Mouse (Mus musculus) heart, embryonic 11.5 days (tissue): ENCODE results near the gene Unc13b. TPM values are rescaled to one million over a fixed set of nuclear protein-coding genes. Genes with fewer than 3 reads are reported as not detected.

Source experiments
- ATAC-seq: fragments of 200-750 bp; cut with Nextera tagmentation; replicated peaks from 2 replicates; pipeline ENCODE4 v1.8.0; 2017; ENCODE audit warnings: moderate library complexity; ENCODE audit not compliant: insufficient number of reproducible peaks, low FRiP score, low TSS enrichment
- H3K27ac ChIP-seq: fragments of 300-500 bp; sonication (generic); 2 replicates; pipeline ENCODE4 v1.5.1; 2014; ENCODE audit warnings: mild to moderate bottlenecking, low read depth, low read length
- H3K27me3 ChIP-seq: fragments of 300-500 bp; sonication (generic); 2 replicates; pipeline ENCODE4 v1.6.1; 2014; ENCODE audit warnings: mild to moderate bottlenecking, low read length, mixed read lengths; ENCODE audit not compliant: control insufficient read depth, insufficient read depth
- H3K36me3 ChIP-seq: fragments of 300-500 bp; sonication (generic); 2 replicates; pipeline ENCODE4 v1.6.1; 2014; ENCODE audit warnings: mild to moderate bottlenecking, low read length, moderate library complexity, mixed read lengths; ENCODE audit not compliant: control insufficient read depth, insufficient read depth
- H3K4me1 ChIP-seq: fragments of 300-500 bp; sonication (generic); 2 replicates; pipeline ENCODE4 v1.6.1; 2014; ENCODE audit warnings: low read length; ENCODE audit not compliant: control insufficient read depth, insufficient read depth
- H3K4me2 ChIP-seq: fragments of 300-500 bp; sonication (generic); 2 replicates; pipeline ENCODE4 v1.6.1; 2014; ENCODE audit warnings: mild to moderate bottlenecking, moderate library complexity
- H3K4me3 ChIP-seq: fragments of 300-500 bp; sonication (generic); 2 replicates; pipeline ENCODE4 v1.5.1; 2014; ENCODE audit warnings: low read depth, low read length
- H3K9ac ChIP-seq: fragments of 300-500 bp; sonication (generic); 2 replicates; pipeline ENCODE4 v1.6.1; 2014; ENCODE audit warnings: mild to moderate bottlenecking, low read depth, low read length, moderate library complexity
- H3K9me3 ChIP-seq: fragments of 300-500 bp; sonication (generic); replicated peaks from 2 replicates; pipeline ENCODE4 v1.6.1; 2016; ENCODE audit warnings: low read length; ENCODE audit not compliant: control insufficient read depth
- WGBS: fragments of 180-500 bp; shearing (Covaris S2); extraction: QIAGEN DNeasy Blood & Tissue Kit; methylation state at CpG from one replicate; pipeline ENCODE4 v1.1.7; 2014; ENCODE audit not compliant: insufficient replicate concordance; 5-methylcytosine and 5-hydroxymethylcytosine counted together
- polyA plus RNA-seq: library from polyadenylated mRNA; unstranded; fragments of >200 nt; fragmentation: Nextera tagmentation; extraction: Ambion mirVana; gene quantifications from 2 replicates; pipeline ENCODE4 v1.2.1, GENCODE M21; 2014

Unc13b gene
- polyA plus RNA-seq, result 9.3 TPM in 2 replicates

DNA sequence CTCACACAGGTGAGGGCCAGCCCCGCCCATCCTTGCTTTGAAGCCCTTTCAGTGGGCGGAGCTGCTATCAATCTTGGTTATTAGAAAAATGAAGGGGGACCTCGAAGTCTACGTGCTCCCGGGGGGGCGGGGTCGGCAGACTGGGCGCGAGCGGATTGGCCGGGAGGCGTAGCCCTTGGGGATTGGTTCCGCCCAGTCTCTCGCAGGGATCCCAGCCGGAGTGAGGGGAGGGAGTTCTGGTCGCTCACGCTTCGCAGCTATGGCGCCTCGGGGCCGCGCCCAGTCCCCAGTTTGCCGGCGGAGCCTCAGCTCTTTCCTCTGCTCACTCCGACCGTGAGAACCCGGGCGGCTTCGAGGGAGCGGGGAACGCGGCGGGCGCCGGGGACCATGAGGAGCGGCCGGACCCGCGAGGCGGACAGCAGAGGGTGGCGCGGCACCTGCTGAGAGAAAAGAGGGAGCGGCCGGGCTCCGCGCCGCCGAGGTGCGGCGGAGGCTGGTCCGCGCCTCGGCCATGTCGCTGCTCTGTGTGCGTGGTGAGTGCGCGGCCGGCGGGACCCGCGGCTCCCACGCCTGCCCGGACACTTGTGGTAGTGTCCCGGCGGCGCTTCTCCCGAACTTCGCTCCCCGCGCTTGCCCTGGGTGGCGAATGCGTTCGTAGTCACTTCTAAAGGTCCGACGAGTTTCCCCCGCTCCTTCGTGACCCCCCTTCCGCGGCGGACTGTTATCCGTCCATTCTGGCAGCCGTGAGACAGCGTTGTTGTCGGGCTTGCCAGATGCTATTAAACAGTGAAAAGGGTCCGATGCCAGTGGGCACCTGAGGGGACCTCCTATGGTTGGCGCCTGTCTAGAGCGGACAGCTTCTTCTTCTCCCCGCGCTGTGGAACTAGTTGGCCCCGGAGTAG lies at the start of gene Unc13b:
Gene Unc13b, plus strand, starts transcription at position 201 of the 902 bp plus-strand sequence.
- H3K4me3 ChIP-seq, result peak within 1 kb of the TSS; percentile 72
- under 1% methylated on average over 80 of the region's 90 CpGs for WGBS
- H3K27me3 ChIP-seq, result no peaks in the 10 kb centered on the region
- H3K27ac ChIP-seq, result peak within 1 kb of the TSS; percentile 73
- no peaks in the 10 kb centered on the region for H3K9me3 ChIP-seq
- peak within 1 kb of the TSS; percentile 81 for H3K9ac ChIP-seq
- no peaks in the 10 kb centered on the region for H3K36me3 ChIP-seq
- peak; percentile 95 for ATAC-seq
- peak within 1 kb of the TSS; percentile 87 for H3K4me2 ChIP-seq
- H3K4me1 ChIP-seq, result no peaks in the 10 kb centered on the region; the same call in 1 of the 2 replicates

DNA sequence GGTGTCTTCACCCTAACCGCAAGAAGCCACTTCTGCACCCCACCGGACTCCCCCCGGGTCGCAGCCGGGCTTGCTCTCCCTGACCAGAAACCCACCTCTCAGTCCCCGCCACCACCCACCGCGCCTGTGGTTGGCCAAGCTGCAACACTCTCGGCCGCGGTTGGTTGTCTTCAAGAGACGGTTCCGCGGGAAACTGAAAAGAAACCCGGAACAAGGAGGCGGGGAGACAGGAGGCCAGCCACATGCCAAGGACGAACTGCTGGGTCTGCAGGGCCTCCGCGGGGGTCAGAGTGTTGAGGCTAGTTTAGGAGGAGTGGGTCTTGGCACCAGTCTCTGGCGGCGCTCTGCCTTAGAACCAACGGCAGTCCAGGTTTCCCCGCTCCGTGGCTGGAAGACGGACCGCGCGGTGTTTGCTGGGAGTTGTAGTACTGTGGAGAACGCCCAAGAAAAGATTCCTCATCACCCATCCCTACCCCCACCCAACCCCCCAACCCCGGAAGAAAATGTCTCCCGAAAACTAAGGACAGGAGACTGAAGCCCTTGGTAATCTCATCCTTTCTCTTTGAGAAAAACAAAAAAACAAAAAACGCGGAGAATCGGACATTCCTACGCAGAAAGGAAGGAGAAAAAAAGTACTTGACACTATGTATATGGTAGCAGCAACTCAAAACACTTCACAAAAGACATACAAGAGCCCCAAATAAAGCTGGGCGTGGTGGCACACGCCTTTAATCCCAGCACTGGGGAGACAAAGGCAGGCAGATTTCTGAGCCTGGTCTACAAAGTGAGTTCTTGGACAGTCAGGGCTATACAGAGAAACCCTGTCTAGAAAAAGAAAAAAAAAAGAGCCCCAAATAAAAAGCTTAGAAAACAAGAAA lies 48.4 kb upstream of the Unc13b start, which contains the start of gene Fancg:
Gene Fancg, minus strand, starts transcription at position 346 of the 878 bp plus-strand sequence.
- H3K27ac ChIP-seq, result peak within 1 kb of the TSS; percentile 46
- 2% methylated on average over 37 of the region's 37 CpGs for WGBS
- no peaks in the 10 kb centered on the region for H3K27me3 ChIP-seq
- peaks cover 7% of the 10 kb centered on the region; the same call in 1 of the 2 replicates for H3K4me1 ChIP-seq
- H3K36me3 ChIP-seq, result no peaks in the 10 kb centered on the region
- peak within 1 kb of the TSS; percentile 71 for H3K4me3 ChIP-seq
- peak; percentile 83 for ATAC-seq
- peak within 1 kb of the TSS; percentile 78 for H3K4me2 ChIP-seq
- H3K9me3 ChIP-seq, result no peaks in the 10 kb centered on the region
- peak within 1 kb of the TSS; percentile 76 for H3K9ac ChIP-seq

DNA sequence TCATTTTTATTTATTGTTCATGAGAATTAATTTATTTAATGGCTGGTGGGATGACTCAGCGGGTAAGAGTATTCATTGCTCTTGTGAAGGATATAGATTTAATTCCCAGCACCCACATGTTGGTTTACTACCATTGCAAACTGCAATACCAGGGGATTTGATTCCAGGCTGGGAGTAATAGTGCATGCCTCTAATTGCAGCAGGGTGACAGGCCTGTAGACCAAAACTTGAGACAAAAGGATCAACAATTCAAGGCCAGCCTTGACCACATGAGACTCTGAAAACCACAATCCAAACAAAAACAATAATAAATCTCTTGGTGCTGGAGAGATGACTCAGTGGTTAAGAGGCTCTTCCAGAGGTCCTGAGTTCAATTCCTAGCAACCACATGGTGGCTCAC lies 46.7 kb upstream of the Unc13b start:
- Histone ChIP-seq H3K27ac (no peak overlapping the region), H3K27me3 (no peaks in the 10 kb centered on the region), H3K4me2 (no peak overlapping the region), H3K4me1 (peaks cover 7% of the 10 kb centered on the region; the same call in 1 of the 2 replicates), H3K9me3 (no peaks in the 10 kb centered on the region), H3K9ac (no peak overlapping the region), H3K4me3 (no peak overlapping the region), H3K36me3 (no peaks in the 10 kb centered on the region)
- ATAC-seq, result no peak
- 91% methylated on average over 1 of the region's 1 CpGs for WGBS

DNA sequence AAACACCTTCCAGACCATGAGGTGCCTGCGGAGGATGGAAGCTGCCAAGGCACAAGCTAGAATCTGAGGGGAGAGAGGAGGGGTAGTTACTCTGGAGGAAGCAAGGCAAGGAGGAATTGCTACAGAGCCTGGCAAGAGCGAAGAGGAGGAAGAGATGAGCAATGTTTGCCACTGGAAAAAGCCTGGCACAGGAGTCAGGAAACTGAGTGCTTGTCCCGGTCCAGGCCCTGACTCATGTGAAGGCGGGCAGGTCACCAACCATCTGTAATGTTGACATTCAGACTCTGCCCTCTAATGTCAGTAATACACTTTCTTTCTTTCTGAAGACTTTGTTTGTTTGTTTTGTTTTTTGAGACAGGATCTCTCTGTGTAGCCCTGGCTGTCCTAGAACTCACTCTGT lies 40.6 kb upstream of the Unc13b start:
- Histone ChIP-seq H3K36me3 (peaks cover 21% of the 10 kb centered on the region), H3K4me2 (no peak overlapping the region), H3K27me3 (no peaks in the 10 kb centered on the region), H3K9ac (no peak overlapping the region), H3K4me1 (no peaks in the 10 kb centered on the region), H3K27ac (no peak overlapping the region), H3K9me3 (no peaks in the 10 kb centered on the region), H3K4me3 (no peak overlapping the region)
- ATAC-seq, result no peak
- WGBS, result 87% methylated on average over 4 of the region's 4 CpGs

DNA sequence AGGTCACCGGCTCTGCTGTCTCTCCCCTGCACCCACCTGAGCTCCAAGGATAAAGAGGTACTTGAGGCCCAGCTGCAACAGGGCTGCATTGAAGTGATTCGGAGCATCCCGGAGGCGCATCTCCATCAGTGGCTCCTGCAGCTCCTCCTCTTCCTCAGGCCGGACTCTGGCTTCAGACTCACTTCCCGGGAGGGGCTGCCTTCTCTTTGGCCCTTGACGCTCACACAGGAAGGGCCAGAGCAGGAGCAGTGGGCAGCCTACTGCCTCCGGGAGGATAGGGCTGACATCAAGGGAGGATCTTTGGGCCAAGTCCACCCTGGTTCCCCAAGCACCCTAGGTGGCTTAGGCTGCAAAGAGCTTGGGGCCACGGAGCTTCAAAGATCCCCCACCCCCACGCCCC lies 39.6 kb upstream of the Unc13b start:
- WGBS, result 92% methylated on average over 10 of the region's 10 CpGs
- no peaks in the 10 kb centered on the region for H3K27me3 ChIP-seq

DNA sequence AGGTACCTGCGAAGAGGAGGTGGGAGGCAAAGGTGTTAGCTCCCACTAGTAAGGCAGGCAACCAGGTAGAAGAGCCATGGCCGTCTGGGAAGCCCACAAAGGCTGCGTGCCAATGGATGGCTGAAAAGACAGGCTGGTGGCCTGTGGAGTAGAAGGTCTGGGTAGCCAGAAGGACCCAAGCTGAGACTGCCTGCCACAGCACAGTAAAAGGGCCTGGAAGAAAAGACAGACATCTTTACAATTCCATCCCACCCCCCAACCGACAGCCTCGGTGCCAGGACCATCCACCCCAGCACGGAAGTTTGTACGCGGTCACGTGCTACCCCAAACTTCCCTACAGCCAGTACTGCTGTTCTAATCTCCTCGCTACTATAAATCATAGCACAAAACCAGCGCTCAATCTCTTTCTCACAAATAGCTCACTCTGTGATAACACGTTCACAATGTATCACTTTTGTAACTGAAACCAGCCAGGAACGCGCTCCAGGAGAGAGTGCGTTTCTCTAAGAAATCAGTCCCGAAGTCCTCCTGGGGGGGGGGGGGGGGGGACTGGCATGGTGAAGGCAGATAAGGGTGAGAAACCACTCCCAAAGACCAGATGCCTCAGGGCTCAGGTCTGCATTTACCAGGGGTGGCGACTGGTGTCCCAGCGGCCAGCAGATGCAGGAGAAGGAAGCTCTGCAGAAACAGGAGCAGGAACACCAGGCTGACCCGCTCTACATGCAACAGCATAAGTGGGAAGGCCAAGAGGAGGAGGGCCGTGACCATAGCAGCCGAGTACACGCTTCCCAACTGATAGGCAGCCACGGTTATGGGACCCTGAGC lies 38.9 kb upstream of the Unc13b start:
- no peaks in the 10 kb centered on the region for H3K9me3 ChIP-seq
- peaks cover 24% of the 10 kb centered on the region for H3K36me3 ChIP-seq
- no peak for ATAC-seq
- H3K27me3 ChIP-seq, result no peaks in the 10 kb centered on the region
- H3K9ac ChIP-seq, result no peak overlapping the region
- H3K4me2 ChIP-seq, result no peak overlapping the region
- no peak overlapping the region for H3K27ac ChIP-seq
- peaks cover 3% of the 10 kb centered on the region for H3K4me1 ChIP-seq
- 85% methylated on average over 23 of the region's 23 CpGs for WGBS
- no peak overlapping the region for H3K4me3 ChIP-seq

More for the DNA sequence above, 39.6 kb upstream of the Unc13b start:
- Histone ChIP-seq H3K9me3 (no peaks in the 10 kb centered on the region), H3K4me2 (no peak overlapping the region), H3K9ac (no peak overlapping the region), H3K4me1 (no peaks in the 10 kb centered on the region), H3K4me3 (no peak overlapping the region), H3K27ac (no peak overlapping the region), H3K36me3 (peaks cover 24% of the 10 kb centered on the region)
- no peak for ATAC-seq

DNA sequence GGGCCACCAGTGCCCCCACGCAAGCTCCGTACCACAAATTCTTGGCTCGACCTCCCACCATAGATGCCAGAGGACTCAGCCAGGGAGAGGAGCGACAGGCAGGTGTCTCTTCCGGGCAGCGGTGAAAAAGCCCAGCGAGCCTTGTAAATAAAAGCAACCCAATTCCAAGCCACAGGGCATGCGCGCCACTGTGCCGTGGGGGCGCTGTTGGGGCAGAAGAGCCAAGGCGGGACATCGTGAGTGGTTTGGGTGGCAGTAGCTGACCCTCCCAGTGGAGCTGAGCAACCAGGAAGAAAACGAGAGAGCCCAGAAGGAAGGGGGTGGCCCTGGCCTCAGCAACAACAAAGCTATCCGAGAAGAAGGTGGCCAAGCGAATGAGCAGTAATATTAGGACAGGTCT lies 37.9 kb upstream of the Unc13b start:
- H3K36me3 ChIP-seq, result peaks cover 24% of the 10 kb centered on the region
- 83% methylated on average over 16 of the region's 16 CpGs for WGBS

DNA sequence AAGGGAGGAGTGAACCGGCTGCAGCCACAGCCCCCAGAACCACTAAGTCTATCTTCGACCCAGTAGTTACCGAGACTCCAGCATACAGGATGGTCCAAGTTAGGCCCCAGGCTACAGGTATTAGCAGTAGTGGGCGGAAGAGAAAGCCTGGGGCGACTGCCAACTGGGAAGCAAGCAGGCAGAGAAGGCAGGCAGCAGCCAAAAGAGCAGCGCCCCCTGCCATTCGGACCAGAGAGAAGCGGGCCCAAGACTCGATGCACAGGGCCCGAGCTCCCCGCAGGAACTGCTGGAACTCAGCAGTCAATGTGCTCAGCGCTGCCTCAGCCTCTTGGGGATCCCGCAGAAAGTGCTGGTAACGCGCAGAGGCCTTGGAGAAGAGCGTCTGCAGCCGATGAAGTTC lies 37.4 kb upstream of the Unc13b start:
- peaks cover 24% of the 10 kb centered on the region for H3K36me3 ChIP-seq
- peaks cover 5% of the 10 kb centered on the region for H3K4me1 ChIP-seq
- no peak overlapping the region for H3K4me2 ChIP-seq
- H3K9ac ChIP-seq, result no peak overlapping the region
- no peaks in the 10 kb centered on the region for H3K27me3 ChIP-seq
- no peak overlapping the region for H3K27ac ChIP-seq
- no peaks in the 10 kb centered on the region for H3K9me3 ChIP-seq
- ATAC-seq, result no peak
- 71% methylated on average over 17 of the region's 17 CpGs for WGBS
- no peak overlapping the region for H3K4me3 ChIP-seq

More for the DNA sequence above, 37.9 kb upstream of the Unc13b start:
- ATAC-seq, result no peak
- H3K9me3 ChIP-seq, result no peaks in the 10 kb centered on the region
- no peak overlapping the region for H3K4me3 ChIP-seq
- H3K27me3 ChIP-seq, result no peaks in the 10 kb centered on the region
- no peak overlapping the region for H3K9ac ChIP-seq
- H3K27ac ChIP-seq, result no peak overlapping the region
- H3K4me1 ChIP-seq, result peaks cover 5% of the 10 kb centered on the region
- no peak overlapping the region for H3K4me2 ChIP-seq
